Mouse (Mus musculus) liver, postnatal 0 days (tissue): ENCODE data around the gene Rtkn. TPM values are rescaled to one million over a fixed set of nuclear protein-coding genes. Genes with fewer than 3 reads are reported as not detected.
"Not testable (repeated sequence)": the region's sequence is repeated elsewhere in the genome, so short reads cannot be mapped to it uniquely, and the experiment has no call there.

Experiments
- ATAC-seq: fragments of 200-750 bp; cut with Nextera tagmentation; 2 replicates; pipeline ENCODE4 v1.8.0; 2017; ENCODE audit warnings: mild to moderate bottlenecking, moderate library complexity
- DNase-seq: peaks from one replicate; pipeline ENCODE4 v3.0.0-alpha.2; 2016
- H3K27ac ChIP-seq: fragments of 300-500 bp; sonication (generic); 2 replicates; pipeline ENCODE4 v1.5.1; 2014; ENCODE audit warnings: antibody characterized with exemption, moderate library complexity, mild to moderate bottlenecking, low read depth
- H3K27me3 ChIP-seq: fragments of 300-500 bp; sonication (generic); 2 replicates; pipeline ENCODE4 v1.6.1; 2014; ENCODE audit warnings: low read length, control low read depth, mixed read lengths; ENCODE audit not compliant: insufficient read depth
- H3K36me3 ChIP-seq: fragments of 300-500 bp; sonication (generic); replicated peaks from 2 replicates; pipeline ENCODE4 v1.6.1; 2014; ENCODE audit warnings: mild to moderate bottlenecking, control low read depth, low read length, moderate library complexity, mixed read lengths; ENCODE audit not compliant: insufficient read depth
- H3K4me1 ChIP-seq: fragments of 300-500 bp; sonication (generic); 2 replicates; pipeline ENCODE4 v1.6.1; 2014; ENCODE audit warnings: antibody characterized with exemption, mild to moderate bottlenecking, control low read depth; ENCODE audit not compliant: insufficient read depth
- H3K4me2 ChIP-seq: fragments of 300-500 bp; sonication (generic); 2 replicates; pipeline ENCODE4 v1.6.1; 2014; ENCODE audit warnings: low read depth, mild to moderate bottlenecking, low read length, moderate library complexity, mixed read lengths
- H3K4me3 ChIP-seq: fragments of 300-500 bp; sonication (generic); 2 replicates; pipeline ENCODE4 v1.5.1; 2014; ENCODE audit warnings: low read depth, low read length
- H3K9ac ChIP-seq: fragments of 300-500 bp; sonication (generic); replicated peaks from 2 replicates; pipeline ENCODE4 v1.6.1; 2014; ENCODE audit warnings: mild to moderate bottlenecking, moderate library complexity
- H3K9me3 ChIP-seq: fragments of 300-500 bp; sonication (generic); 2 replicates; pipeline ENCODE4 v1.6.1; 2016; ENCODE audit warnings: mild to moderate bottlenecking, control low read depth, low read length, mixed read lengths
- CTCF ChIP-seq: sonication (generic); IDR thresholded peaks from 2 replicates; pipeline ENCODE4 v1.5.1; 2016; ENCODE audit warnings: antibody characterized with exemption, low read depth
- EP300 ChIP-seq: IDR thresholded peaks from 2 replicates; pipeline ENCODE4 v1.6.1; 2016; ENCODE audit warnings: antibody characterized with exemption, low read depth, mild to moderate bottlenecking
- WGBS: fragments of 180-500 bp; shearing (Covaris S2); extraction: QIAGEN DNeasy Blood & Tissue Kit; methylation state at CpG from one replicate; pipeline ENCODE4 v1.1.7; 2014; ENCODE audit not compliant: insufficient replicate concordance; 5-methylcytosine and 5-hydroxymethylcytosine counted together
- polyA plus RNA-seq: library from polyadenylated mRNA; unstranded; fragments of >200 nt; fragmentation: Nextera tagmentation; extraction: Ambion mirVana; gene quantifications from 2 replicates; pipeline ENCODE4 v1.2.1, GENCODE M21; 2015

The Rtkn gene
- polyA plus RNA-seq, 1 experiment from 2014 or later: 7.1 TPM

DNA sequence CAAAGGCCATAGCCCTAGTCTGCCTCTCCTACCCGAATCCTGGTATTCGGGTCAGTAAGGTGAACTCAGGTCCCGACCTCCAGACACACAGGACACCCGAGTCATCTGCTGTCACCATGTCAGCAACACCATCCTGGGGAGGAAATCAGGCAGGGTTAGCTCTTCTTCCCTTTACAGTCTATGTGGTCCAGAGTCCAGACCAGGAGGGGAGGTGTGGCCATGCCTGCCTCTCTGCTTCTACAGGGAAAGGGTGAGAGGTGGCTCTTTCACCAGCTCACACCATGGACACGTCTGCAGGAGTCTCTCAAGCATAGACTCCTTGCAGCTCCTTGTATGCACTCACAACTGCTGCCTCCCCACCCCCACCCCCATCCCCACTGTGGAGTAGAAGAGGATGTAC, 18.2 kb downstream of the Rtkn start:
- H3K36me3 ChIP-seq: peaks cover 5% of the 10 kb centered on the region; the same call in 1 of the 2 replicates
- H3K9ac ChIP-seq: no peak overlapping the region
- no peak overlapping the region for H3K4me2 ChIP-seq
- TF ChIP-seq CTCF (no peak), EP300 (no peak)
- WGBS: 50% methylated on average over 5 of the region's 5 CpGs
- H3K9me3 ChIP-seq: no peaks in the 10 kb centered on the region
- H3K4me1 ChIP-seq: peaks cover 8% of the 10 kb centered on the region
- no peak overlapping the region for H3K27ac ChIP-seq
- no peak for DNase-seq
- ATAC-seq: no peak
- H3K4me3 ChIP-seq: no peak overlapping the region
- H3K27me3 ChIP-seq: 0 out of 2 replicates have a peak, but pooled peaks cover 12% of the 10 kb centered on the region

GRCm38 (mm10) chr6:83155552-83156238, 20.4 kb downstream of the Rtkn start:
- ATAC-seq (no peak), DNase-seq (no peak)
- Histone ChIP-seq H3K4me1 (peaks cover 8% of the 10 kb centered on the region), H3K4me2 (peak overlapping the region; percentile 85), H3K27ac (no peak overlapping the region), H3K36me3 (no peaks in the 10 kb centered on the region), H3K4me3 (peak overlapping the region; percentile 53), H3K9ac (peak overlapping the region; percentile 34; the same call in 1 of the 2 replicates), H3K27me3 (peaks cover 14% of the 10 kb centered on the region), H3K9me3 (no peaks in the 10 kb centered on the region)
- WGBS: 11% methylated on average over 23 of the region's 23 CpGs
- TF ChIP-seq EP300: no peak
- no peak for TF ChIP-seq CTCF

- no peaks in the 10 kb centered on the region for H3K36me3 ChIP-seq
- WGBS: 2% methylated on average over 32 of the region's 32 CpGs
- H3K4me3 ChIP-seq: peak within 1 kb of the TSS; percentile 53
- no peak within 1 kb of the TSS for H3K27ac ChIP-seq
- DNase-seq: peak; percentile 50
- peak within 1 kb of the TSS; percentile 85 for H3K4me2 ChIP-seq
- ATAC-seq: peak; percentile 32; the same call in 1 of the 2 replicates
- H3K27me3 ChIP-seq: peaks cover 20% of the 10 kb centered on the region
- TF ChIP-seq EP300 (no peak), CTCF (no peak)
- H3K9me3 ChIP-seq: no peaks in the 10 kb centered on the region
- H3K4me1 ChIP-seq: peaks cover 8% of the 10 kb centered on the region
- peak within 1 kb of the TSS; percentile 34; the same call in 1 of the 2 replicates for H3K9ac ChIP-seq
These were observed 21.0 kb downstream of the Rtkn start, which contains the start of the genes Wdr54 and 1700003E16Rik for GRCm38 (mm10) chr6:83156259-83156684. TSS of gene Wdr54 (minus strand) at chr6:83156397. TSS of gene 1700003E16Rik (plus strand) at chr6:83156404.

GRCm38 (mm10) chr6:83159456-83159855, 24.2 kb downstream of the Rtkn start:
- TF ChIP-seq CTCF: peak; percentile 72
- H3K9ac ChIP-seq, H3K36me3 ChIP-seq, H3K27ac ChIP-seq, H3K4me2 ChIP-seq, H3K4me3 ChIP-seq, H3K9me3 ChIP-seq: not testable (repeated sequence)
- H3K27me3 ChIP-seq: peaks cover 35% of the 10 kb centered on the region
- peak; percentile 39 for DNase-seq
- ATAC-seq: peak; percentile 36
- peaks cover 22% of the 10 kb centered on the region for H3K4me1 ChIP-seq
- WGBS: 24% methylated on average over 3 of the region's 3 CpGs

DNA sequence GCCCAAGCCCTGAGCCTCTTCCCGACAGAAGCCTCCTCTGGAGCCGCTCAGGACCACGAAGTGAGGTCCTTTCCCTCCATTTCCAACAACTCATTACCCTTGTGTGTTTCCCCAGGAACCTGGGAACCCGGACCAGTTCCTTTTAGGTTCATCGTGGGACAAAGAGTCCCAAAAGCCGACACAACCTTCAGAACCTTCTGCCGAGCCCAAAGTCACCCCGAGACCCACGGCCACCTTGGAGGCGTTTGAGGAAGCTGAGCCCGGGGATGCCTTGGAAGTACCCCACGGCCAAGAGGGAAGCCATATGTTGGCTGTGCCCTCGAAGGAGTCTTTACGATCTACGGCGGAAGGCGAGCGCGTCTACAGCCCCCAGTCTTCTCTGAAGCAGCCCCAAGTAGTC, 26.2 kb downstream of the Rtkn start:
- peak overlapping the region; percentile 45; the same call in 1 of the 2 replicates for H3K9ac ChIP-seq
- ATAC-seq (no peak), DNase-seq (no peak)
- H3K36me3 ChIP-seq: no peaks in the 10 kb centered on the region
- H3K27ac ChIP-seq: no peak overlapping the region
- H3K4me2 ChIP-seq: peak overlapping the region; percentile 79
- H3K9me3 ChIP-seq: no peaks in the 10 kb centered on the region
- TF ChIP-seq CTCF (no peak), EP300 (no peak)
- peak overlapping the region; percentile 45 for H3K4me3 ChIP-seq
- peaks cover 23% of the 10 kb centered on the region for H3K27me3 ChIP-seq
- 12% methylated on average over 19 of the region's 19 CpGs for WGBS
- peaks cover 20% of the 10 kb centered on the region for H3K4me1 ChIP-seq

- peak overlapping the region; percentile 45 for H3K9ac ChIP-seq
- TF ChIP-seq EP300 (no peak), CTCF (no peak)
- WGBS: 2% methylated on average over 49 of the region's 49 CpGs
- H3K27me3 ChIP-seq: peaks cover 23% of the 10 kb centered on the region
- H3K27ac ChIP-seq: no peak overlapping the region
- H3K9me3 ChIP-seq: no peaks in the 10 kb centered on the region
- ATAC-seq: peak; percentile 43
- peak overlapping the region; percentile 79 for H3K4me2 ChIP-seq
- peak overlapping the region; percentile 45 for H3K4me3 ChIP-seq
- no peaks in the 10 kb centered on the region for H3K36me3 ChIP-seq
- H3K4me1 ChIP-seq: peaks cover 26% of the 10 kb centered on the region
- peak; percentile 52 for DNase-seq
These were observed 26.8 kb downstream of the Rtkn start for GRCm38 (mm10) chr6:83161921-83162641.
